Mouse (Mus musculus) heart, adult 18-20 months (tissue): ENCODE measurements around the gene Hrasls5. TPM values are rescaled to one million over a fixed set of nuclear protein-coding genes. Genes with fewer than 3 reads are reported as not detected.

Experiments
- DNase-seq, 2 experiments: peaks; one replicate each; pipeline ENCODE4 v3.0.0; 2021 to 2022; ENCODE audit warnings: mixed read lengths in 1 of 2
- total RNA-seq, 2 experiments: library from RNA; stranded (reverse); gene quantifications; 2 replicates each; pipeline ENCODE4 v1.2.3; 2021

The Hrasls5 gene
- total RNA-seq, 2 experiments from 2014 or later, result not detected

GRCm38 (mm10) chr19:7606801-7607689 lies 5.3 kb upstream of the Hrasls5 start, which contains the start of gene Lgals12:
Gene Lgals12, minus strand, starts transcription at chr19:7607193.
- DNase-seq, result peak in 1 of 2 experiments; percentile 11

GRCm38 (mm10) chr19:7607690-7608201 lies 4.6 kb upstream of the Hrasls5 start:
- no peak for DNase-seq

- no peak for DNase-seq
Measured at GRCm38 (mm10) chr19:7613151-7613550, 810 bp downstream of the Hrasls5 start.

- no peak for DNase-seq
Measured at GRCm38 (mm10) chr19:7616231-7616930, 4.0 kb downstream of the Hrasls5 start.

GRCm38 (mm10) chr19:7617085-7617484 lies 4.7 kb downstream of the Hrasls5 start:
- no peak for DNase-seq

- peak; percentile 58 to 75 for DNase-seq
Measured at GRCm38 (mm10) chr19:7617696-7618095, 5.4 kb downstream of the Hrasls5 start.

- no peak for DNase-seq
Measured at GRCm38 (mm10) chr19:7633021-7633420, 20.7 kb downstream of the Hrasls5 start.

- no peak for DNase-seq
Measured at GRCm38 (mm10) chr19:7633786-7634185, 21.4 kb downstream of the Hrasls5 start.

- no peak for DNase-seq
Measured at GRCm38 (mm10) chr19:7648913-7649666, 36.7 kb downstream of the Hrasls5 start.

GRCm38 (mm10) chr19:7672033-7672432 lies 59.7 kb downstream of the Hrasls5 start:
- no peak for DNase-seq

GRCm38 (mm10) chr19:7687988-7688387 lies 75.6 kb downstream of the Hrasls5 start:
- DNase-seq, result no peak

Other genes starting within 250 kb of the Hrasls5 start
- 10 to 100 TPM; 12.9 to 14.9 TPM for gene Spindoc, start 229.5 kb upstream of the Hrasls5 start, total RNA-seq
- gene 2700081O15Rik, start 194.9 kb upstream of the Hrasls5 start, total RNA-seq, result 10 to 100 TPM; 11.5 to 11.8 TPM
- gene Rtn3, start 129.3 kb upstream of the Hrasls5 start, total RNA-seq, result 10 to 100 TPM; 70.9 to 79.7 TPM
- gene Atl3, start 118.5 kb upstream of the Hrasls5 start, total RNA-seq, result 10 to 100 TPM; 12.6 to 17.2 TPM
- gene Pla2g16, start 55.1 kb upstream of the Hrasls5 start, total RNA-seq, result 100 to 1,000 TPM; 122 to 149 TPM
- 1 to 10 TPM in 1 of 2 experiments, under 1 TPM in 1; 0.35 to 3.4 TPM for gene Lgals12, start 5.3 kb upstream of the Hrasls5 start, total RNA-seq
- not detected for gene Slc22a19, start 98.8 kb downstream of the Hrasls5 start, total RNA-seq
- gene Slc22a26, start 190.1 kb downstream of the Hrasls5 start, total RNA-seq, result not detected